Mouse (Mus musculus) MN1 (cell line): Measurements from ENCODE around the gene Krtap3-1.

Experiments used
- DNase-seq: peaks from one replicate; pipeline ENCODE4 v3.0.0-alpha.2; 2016; ENCODE audit warnings: low spot score

Gene Krtap3-1

GRCm38 (mm10) chr11:99521288-99521860 lies 45.1 kb downstream of the Krtap3-1 start, which contains the start of gene Krt39:
Gene Krt39 (minus strand): TSS chr11:99521338.
- DNase-seq, result no peak
